Mouse (Mus musculus): ENCODE results near the gene Hnrnpll. TPM values are rescaled to one million over a fixed set of nuclear protein-coding genes. Genes with fewer than 3 reads are reported as not detected.
A peak's percentile ranks its signal among the peaks of the same experiment; 100 is the strongest.
"Not testable (repeated sequence)": the region's sequence is repeated elsewhere in the genome, so short reads cannot be mapped to it uniquely, and the experiment has no call there.

Gene Hnrnpll
- polyA plus RNA-seq, 1 experiment: 77.4 TPM

- Histone ChIP-seq H3K27me3 (ENCODE audit: control insufficient read depth, insufficient read depth, low read length, poor library complexity, severe bottlenecking) (no peaks in the 10 kb centered on the region), H3K9ac (ENCODE audit: low read depth, poor library complexity, severe bottlenecking) (no peak overlapping the region), H3K4me3 (ENCODE audit: low read depth, low read length) (no peak overlapping the region), H3K36me3 (ENCODE audit: control insufficient read depth, insufficient read depth, low read length, poor library complexity, severe bottlenecking) (peaks cover 7% of the 10 kb centered on the region; the same call in 1 of the 2 replicates), H3K9me3 (replicated peaks; ENCODE audit: control insufficient read depth, insufficient read depth, low read length, poor library complexity, severe bottlenecking) (no peaks in the 10 kb centered on the region; the same call in 1 of the 2 replicates), H3K4me1 (ENCODE audit: control insufficient read depth, insufficient read depth, low read length) (no peaks in the 10 kb centered on the region), H3K27ac (ENCODE audit: insufficient read depth, low read length) (no peak overlapping the region)
- no peak for TF ChIP-seq EP300 (IDR thresholded peaks at IDR 0.05; ENCODE audit: insufficient read depth, low read depth, low read length)
- TF ChIP-seq POLR2A (IDR thresholded peaks at IDR 0.05; ENCODE audit: insufficient read depth, low read length): no peak
- no peak for TF ChIP-seq CTCF (IDR thresholded peaks at IDR 0.05; ENCODE audit: low read depth, low read length)
Observed at GRCm38 (mm10) chr17:80026189-80026936, 35.8 kb downstream of the Hnrnpll start.

- H3K9me3 ChIP-seq (replicated peaks; ENCODE audit: control insufficient read depth, insufficient read depth, low read length, poor library complexity, severe bottlenecking): peaks cover 2% of the 10 kb centered on the region
- H3K4me3 ChIP-seq (ENCODE audit: low read depth, low read length): no peak overlapping the region
- H3K4me1 ChIP-seq (ENCODE audit: control insufficient read depth, insufficient read depth, low read length): no peaks in the 10 kb centered on the region
- no peak overlapping the region for H3K9ac ChIP-seq (ENCODE audit: low read depth, poor library complexity, severe bottlenecking)
- no peak for TF ChIP-seq EP300 (IDR thresholded peaks at IDR 0.05; ENCODE audit: insufficient read depth, low read depth, low read length)
- H3K27ac ChIP-seq (ENCODE audit: insufficient read depth, low read length): no peak overlapping the region
- no peaks in the 10 kb centered on the region for H3K36me3 ChIP-seq (ENCODE audit: control insufficient read depth, insufficient read depth, low read length, poor library complexity, severe bottlenecking)
- no peaks in the 10 kb centered on the region for H3K27me3 ChIP-seq (ENCODE audit: control insufficient read depth, insufficient read depth, low read length, poor library complexity, severe bottlenecking)
Observed at GRCm38 (mm10) chr17:80022090-80022489, 40.0 kb downstream of the Hnrnpll start.

GRCm38 (mm10) chr17:80020495-80020894 is 41.6 kb downstream of the Hnrnpll start:
- no peaks in the 10 kb centered on the region for H3K36me3 ChIP-seq (ENCODE audit: control insufficient read depth, insufficient read depth, low read length, poor library complexity, severe bottlenecking)
- H3K4me3 ChIP-seq (ENCODE audit: low read depth, low read length): no peak overlapping the region
- no peaks in the 10 kb centered on the region for H3K27me3 ChIP-seq (ENCODE audit: control insufficient read depth, insufficient read depth, low read length, poor library complexity, severe bottlenecking)
- no peak overlapping the region for H3K9ac ChIP-seq (ENCODE audit: low read depth, poor library complexity, severe bottlenecking)
- peaks cover 2% of the 10 kb centered on the region for H3K9me3 ChIP-seq (replicated peaks; ENCODE audit: control insufficient read depth, insufficient read depth, low read length, poor library complexity, severe bottlenecking)
- no peak overlapping the region for H3K27ac ChIP-seq (ENCODE audit: insufficient read depth, low read length)
- no peaks in the 10 kb centered on the region for H3K4me1 ChIP-seq (ENCODE audit: control insufficient read depth, insufficient read depth, low read length)
- TF ChIP-seq CTCF (IDR thresholded peaks at IDR 0.05; ENCODE audit: low read depth, low read length) (peak; percentile 6), POLR2A (IDR thresholded peaks at IDR 0.05; ENCODE audit: insufficient read depth, low read length) (no peak)

- H3K27me3 ChIP-seq (ENCODE audit: control insufficient read depth, insufficient read depth, low read length, poor library complexity, severe bottlenecking): no peaks in the 10 kb centered on the region
- no peak for TF ChIP-seq EP300 (IDR thresholded peaks at IDR 0.05; ENCODE audit: insufficient read depth, low read depth, low read length)
- TF ChIP-seq POLR2A (IDR thresholded peaks at IDR 0.05; ENCODE audit: insufficient read depth, low read length): no peak
- TF ChIP-seq CTCF (IDR thresholded peaks at IDR 0.05; ENCODE audit: low read depth, low read length): peak; percentile 64
- H3K27ac ChIP-seq (ENCODE audit: insufficient read depth, low read length): no peak overlapping the region
- H3K4me3 ChIP-seq (ENCODE audit: low read depth, low read length): no peak overlapping the region
- no peaks in the 10 kb centered on the region for H3K4me1 ChIP-seq (ENCODE audit: control insufficient read depth, insufficient read depth, low read length)
- H3K9ac ChIP-seq (ENCODE audit: low read depth, poor library complexity, severe bottlenecking): no peak overlapping the region
- H3K9me3 ChIP-seq (replicated peaks; ENCODE audit: control insufficient read depth, insufficient read depth, low read length, poor library complexity, severe bottlenecking): peaks cover 2% of the 10 kb centered on the region
- H3K36me3 ChIP-seq (ENCODE audit: control insufficient read depth, insufficient read depth, low read length, poor library complexity, severe bottlenecking): no peaks in the 10 kb centered on the region
Observed at GRCm38 (mm10) chr17:80018976-80019541, 43.1 kb downstream of the Hnrnpll start.

- Histone ChIP-seq H3K4me3 (ENCODE audit: low read depth, low read length) (no peak overlapping the region), H3K27ac (ENCODE audit: insufficient read depth, low read length) (no peak overlapping the region), H3K4me1 (ENCODE audit: control insufficient read depth, insufficient read depth, low read length) (no peaks in the 10 kb centered on the region), H3K9ac (ENCODE audit: low read depth, poor library complexity, severe bottlenecking) (no peak overlapping the region), H3K9me3 (replicated peaks; ENCODE audit: control insufficient read depth, insufficient read depth, low read length, poor library complexity, severe bottlenecking) (peaks cover 2% of the 10 kb centered on the region), H3K36me3 (ENCODE audit: control insufficient read depth, insufficient read depth, low read length, poor library complexity, severe bottlenecking) (no peaks in the 10 kb centered on the region), H3K27me3 (ENCODE audit: control insufficient read depth, insufficient read depth, low read length, poor library complexity, severe bottlenecking) (no peaks in the 10 kb centered on the region)
- TF ChIP-seq EP300 (IDR thresholded peaks at IDR 0.05; ENCODE audit: insufficient read depth, low read depth, low read length): no peak
- TF ChIP-seq POLR2A (IDR thresholded peaks at IDR 0.05; ENCODE audit: insufficient read depth, low read length): no peak
- TF ChIP-seq CTCF (IDR thresholded peaks at IDR 0.05; ENCODE audit: low read depth, low read length): no peak
Observed at GRCm38 (mm10) chr17:80018239-80018975, 43.7 kb downstream of the Hnrnpll start.

- TF ChIP-seq CTCF (IDR thresholded peaks at IDR 0.05; ENCODE audit: low read depth, low read length) (peak; percentile 52), POLR2A (IDR thresholded peaks at IDR 0.05; ENCODE audit: insufficient read depth, low read length) (no peak), EP300 (IDR thresholded peaks at IDR 0.05; ENCODE audit: insufficient read depth, low read depth, low read length) (no peak)
- H3K27me3 ChIP-seq (ENCODE audit: control insufficient read depth, insufficient read depth, low read length, poor library complexity, severe bottlenecking): no peaks in the 10 kb centered on the region
Observed at GRCm38 (mm10) chr17:80017389-80017788, 44.7 kb downstream of the Hnrnpll start.

GRCm38 (mm10) chr17:80016400-80016799 is 45.7 kb downstream of the Hnrnpll start:
- not testable (repeated sequence) for H3K4me3 ChIP-seq (ENCODE audit: low read depth, low read length); H3K4me1 ChIP-seq (ENCODE audit: control insufficient read depth, insufficient read depth, low read length); H3K36me3 ChIP-seq (ENCODE audit: control insufficient read depth, insufficient read depth, low read length, poor library complexity, severe bottlenecking); H3K9me3 ChIP-seq (replicated peaks; ENCODE audit: control insufficient read depth, insufficient read depth, low read length, poor library complexity, severe bottlenecking); H3K27ac ChIP-seq (ENCODE audit: insufficient read depth, low read length); H3K9ac ChIP-seq (ENCODE audit: low read depth, poor library complexity, severe bottlenecking); H3K27me3 ChIP-seq (ENCODE audit: control insufficient read depth, insufficient read depth, low read length, poor library complexity, severe bottlenecking)

More at GRCm38 (mm10) chr17:80017389-80017788, 44.7 kb downstream of the Hnrnpll start:
- Histone ChIP-seq H3K27ac (ENCODE audit: insufficient read depth, low read length) (no peak overlapping the region), H3K36me3 (ENCODE audit: control insufficient read depth, insufficient read depth, low read length, poor library complexity, severe bottlenecking) (no peaks in the 10 kb centered on the region), H3K4me1 (ENCODE audit: control insufficient read depth, insufficient read depth, low read length) (no peaks in the 10 kb centered on the region), H3K9me3 (replicated peaks; ENCODE audit: control insufficient read depth, insufficient read depth, low read length, poor library complexity, severe bottlenecking) (peaks cover 2% of the 10 kb centered on the region; the same call in 1 of the 2 replicates), H3K4me3 (ENCODE audit: low read depth, low read length) (no peak overlapping the region), H3K9ac (ENCODE audit: low read depth, poor library complexity, severe bottlenecking) (no peak overlapping the region)

Measured in ES-Bruce4 (cell line).